Mouse (Mus musculus): ENCODE measurements at regions not wholly inside any gene's neighbourhood (a gene's known extent, or its start where the extent isn't known, plus 50 kb on each side); places are given as distances from the start of the nearest gene placed in this dataset.

DNA sequence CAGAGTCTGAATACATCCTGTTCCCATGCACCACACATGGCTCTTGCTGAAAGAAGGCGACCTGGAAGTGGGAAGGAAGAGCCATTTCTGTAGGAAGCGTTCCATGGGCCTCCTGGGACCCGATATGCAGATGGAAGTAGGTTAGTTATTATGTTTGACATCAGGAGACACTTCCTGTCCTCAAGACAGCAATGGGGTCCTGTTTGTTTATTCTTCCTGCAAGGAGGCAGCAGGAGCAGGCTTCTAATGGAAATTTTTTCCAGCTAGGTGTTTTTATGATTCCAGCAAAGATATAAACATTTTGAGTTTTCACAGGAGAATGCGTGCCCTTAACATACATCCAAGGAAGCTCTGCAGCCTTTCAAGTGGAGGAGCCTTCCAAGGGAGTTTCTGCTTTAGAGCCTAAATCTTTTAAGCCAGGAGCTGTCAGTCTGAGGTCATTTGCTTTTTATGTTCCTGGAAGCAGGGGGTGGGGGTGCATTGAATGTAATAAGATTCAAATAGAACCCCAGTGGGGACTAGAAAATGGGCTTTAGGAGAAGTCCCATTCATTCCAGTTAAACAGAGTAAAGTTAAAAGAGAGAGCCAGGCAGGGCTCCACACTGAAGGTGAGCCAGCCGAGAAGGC, 146.9 kb downstream of the Kcnj2 start:
- TF ChIP-seq POLR2A (IDR thresholded peaks at IDR 0.05; ENCODE audit: insufficient read length, low read depth): no peak
- no peak for TF ChIP-seq E2F4 (IDR thresholded peaks at IDR 0.05; ENCODE audit: insufficient read depth)
- no peak for TF ChIP-seq MYOD1 (IDR thresholded peaks at IDR 0.05; ENCODE audit: control insufficient read depth in 1 of 3, insufficient read length in 2 of 3, low read depth in 2 of 3)
- no peak for TF ChIP-seq USF1 (IDR thresholded peaks at IDR 0.05; ENCODE audit: low read depth)
- no peak for TF ChIP-seq MAX (IDR thresholded peaks at IDR 0.05; ENCODE audit: low read depth)
- TF ChIP-seq POLR2AphosphoS2 (IDR thresholded peaks at IDR 0.05; ENCODE audit: insufficient read length, low read depth): no peak
